Mouse (Mus musculus) heart, adult 9 months (tissue): Measurements from ENCODE around the gene Preb.

Experiments
- DNase-seq, 2 experiments: peaks; one replicate each; pipeline ENCODE4 v3.0.0; 2022; ENCODE audit warnings: low spot score in 2 of 2

The Preb gene

DNA sequence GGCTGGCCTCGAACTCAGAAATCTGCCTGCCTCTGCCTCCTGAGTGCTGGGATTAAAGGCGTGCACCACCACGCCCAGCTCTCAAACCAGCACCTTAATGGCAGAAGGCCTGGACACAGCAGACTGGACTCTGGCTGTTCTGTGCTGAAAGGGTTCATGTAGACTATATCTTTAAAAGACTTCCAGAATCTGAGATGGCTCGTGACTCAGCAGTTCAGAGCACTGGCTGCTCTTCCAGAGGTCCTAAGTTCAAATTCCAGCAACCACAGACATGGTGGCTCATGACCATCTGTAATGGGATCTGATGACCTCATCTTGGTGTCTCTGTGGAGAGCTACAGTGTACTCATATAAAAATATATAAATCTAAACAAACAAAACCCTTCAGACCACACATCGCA is 58.3 kb downstream of the Preb start:
- DNase-seq: no peak
